Mouse (Mus musculus) gastrocnemius, adult 18-20 months (tissue): ENCODE data around the gene A930009A15Rik. TPM values are rescaled to one million over a fixed set of nuclear protein-coding genes. Genes with fewer than 3 reads are reported as not detected.

Experiments used
- total RNA-seq, 2 experiments: library from RNA; stranded (reverse); gene quantifications; 2 replicates each; pipeline ENCODE4 v1.2.3; 2021

A930009A15Rik gene
- total RNA-seq, 2 experiments from 2014 or later: not detected

Other genes with a start within 250 kb of the A930009A15Rik start
- gene Tmem19, start 207.5 kb upstream of the A930009A15Rik start, total RNA-seq: 10 to 100 TPM; 13.7 to 18.3 TPM
- gene Thap2, start 185.5 kb upstream of the A930009A15Rik start, total RNA-seq: 1 to 10 TPM; 7.0 to 8.8 TPM
- gene Zfc3h1, start 185.0 kb upstream of the A930009A15Rik start, total RNA-seq: 1 to 10 TPM; 8.0 to 9.3 TPM
- gene Lgr5, start 17.8 kb downstream of the A930009A15Rik start, total RNA-seq: under 1 TPM in 1 of 2 experiments, not detected in 1; 0.14 TPM
- gene Tspan8, start 246.8 kb downstream of the A930009A15Rik start, total RNA-seq: 100 to 1,000 TPM; 110 to 113 TPM